20 mouse cellular contexts compared by ENCODE assay signal in the genomic region with DNA sequence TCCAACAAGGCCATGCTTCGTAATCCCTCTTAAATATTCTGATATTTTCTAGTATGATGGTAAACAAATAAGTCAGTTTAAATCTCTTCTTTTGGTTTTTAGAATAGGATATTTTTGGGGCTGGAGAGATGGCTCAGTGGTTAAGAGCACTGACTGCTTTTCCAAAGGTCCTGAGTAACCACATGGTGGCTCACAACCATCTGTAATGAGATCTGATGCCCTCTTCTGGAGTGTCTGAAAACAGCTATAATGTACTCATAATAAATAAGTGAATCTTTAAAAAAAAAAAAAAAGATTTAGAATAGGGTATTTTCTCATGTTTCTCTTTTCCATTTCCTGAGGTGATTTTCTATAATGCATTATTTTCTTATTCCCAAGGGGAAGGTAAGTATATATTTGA. TPM values are rescaled to one million over a fixed set of nuclear protein-coding genes. Genes with fewer than 3 reads are reported as not detected.
DNase-seq lines count a peak whose midpoint lies in the region; ATAC-seq and TF ChIP-seq lines count a peak whose summit lies in the region.
"Had no signal": no experiment of that assay in that cellular context is flagged by ENCODE, and none has a peak within 500 bp of the region (broad histone marks: within the 10 kb centered on the region; RNA-seq: fewer than 3 reads in every experiment).

No protein-coding gene starts in this region.

- no peaks in the 10 kb centered on the region for H3K27me3 ChIP-seq in forebrain, postnatal 0 days (ENCODE audit: insufficient read depth, low read length)
- no peaks in the 10 kb centered on the region for H3K27me3 ChIP-seq in forebrain, embryonic 12.5 days
- H3K27me3 ChIP-seq: heart, embryonic 13.5 days; intestine, embryonic 15.5 days; megakaryocyte, embryonic 14.5 days had no signal

- TF ChIP-seq CTCF in forebrain, postnatal 0 days (IDR thresholded peaks at IDR 0.05; ENCODE audit: low read depth): peak; percentile 38
- peak; percentile 44 for TF ChIP-seq CTCF in left cerebral cortex, adult 2 months (IDR thresholded peaks at IDR 0.05)

- no peak overlapping the region for H3K4me3 ChIP-seq in forebrain, postnatal 0 days (ENCODE audit: low read depth, low read length)
- H3K4me3 ChIP-seq in forebrain, embryonic 12.5 days (replicated peaks): no peak overlapping the region
- no peak overlapping the region for H3K4me3 ChIP-seq in left cerebral cortex, adult 2 months
- H3K4me3 ChIP-seq: heart, embryonic 13.5 days; intestine, embryonic 15.5 days; limb, embryonic 10.5 days; megakaryocyte, embryonic 14.5 days had no signal

- ATAC-seq in forebrain, postnatal 0 days: no peak
- ATAC-seq in forebrain, embryonic 12.5 days (ENCODE audit: low FRiP score): no peak
- ATAC-seq: intestine, embryonic 15.5 days had no signal

- intact Hi-C loops in left cerebral cortex, adult 2 months (cut with DNase I): no loop called here
- intact Hi-C loops in left cerebral cortex, postnatal 4 days (cut with DNase I): no loop called here

- no peak overlapping the region for H3K9ac ChIP-seq in forebrain, postnatal 0 days
- H3K9ac ChIP-seq in forebrain, embryonic 12.5 days: no peak overlapping the region
- H3K9ac ChIP-seq: heart, embryonic 13.5 days; hindbrain, embryonic 14.5 days; intestine, embryonic 15.5 days had no signal

- H3K9me3 ChIP-seq in forebrain, postnatal 0 days (ENCODE audit: low read length): no peaks in the 10 kb centered on the region
- no peaks in the 10 kb centered on the region for H3K9me3 ChIP-seq in forebrain, embryonic 12.5 days
- H3K9me3 ChIP-seq: heart, embryonic 13.5 days; intestine, embryonic 15.5 days; limb, embryonic 10.5 days; megakaryocyte, embryonic 14.5 days had no signal

- H3K4me1 ChIP-seq in forebrain, postnatal 0 days (ENCODE audit: insufficient read depth): no peaks in the 10 kb centered on the region
- no peaks in the 10 kb centered on the region for H3K4me1 ChIP-seq in forebrain, embryonic 12.5 days
- H3K4me1 ChIP-seq: intestine, embryonic 15.5 days had no signal

- no peak overlapping the region for H3K27ac ChIP-seq in forebrain, postnatal 0 days (ENCODE audit: low read depth, low read length)
- H3K27ac ChIP-seq in forebrain, embryonic 12.5 days: no peak overlapping the region
- no peak overlapping the region for H3K27ac ChIP-seq in left cerebral cortex, adult 2 months
- H3K27ac ChIP-seq: heart, embryonic 13.5 days; hindbrain, embryonic 14.5 days; intestine, embryonic 15.5 days; limb, embryonic 10.5 days had no signal

- no peak for DNase-seq in forebrain, postnatal 0 days
- DNase-seq in left cerebral cortex, adult 2 months (ENCODE audit: extremely low spot score in 1 of 2, low spot score in 2 of 2): no peak
- no peak for DNase-seq in left cerebral cortex, postnatal 4 days
- peak; percentile 9 for DNase-seq in retina, postnatal 1 day
- DNase-seq in retina, embryonic 14.5 days (ENCODE audit: low spot score): no peak
- no peak for DNase-seq in thymus, postnatal 4 days
- DNase-seq in embryo, embryonic 10 days (ENCODE audit: low spot score): no peak
- DNase-seq: adrenal gland, postnatal 14 days; cerebellum, postnatal 14 days; embryo, embryonic 11 days; lung, adult 2 months; right cerebral cortex, adult 18-20 months; spleen, adult 18-20 months; thymus, postnatal 36 days had no signal

- 98% methylated on average over 1 of the region's 1 CpGs for WGBS in forebrain, postnatal 0 days
- WGBS in forebrain, embryonic 12.5 days: 100% methylated on average over 1 of the region's 1 CpGs

- H3K4me2 ChIP-seq in forebrain, postnatal 0 days (ENCODE audit: low read depth): no peak overlapping the region
- no peak overlapping the region for H3K4me2 ChIP-seq in forebrain, embryonic 12.5 days
- H3K4me2 ChIP-seq: heart, embryonic 13.5 days; hindbrain, embryonic 14.5 days; intestine, embryonic 15.5 days had no signal

- H3K36me3 ChIP-seq in forebrain, postnatal 0 days (ENCODE audit: insufficient read depth): peaks cover 20% of the 10 kb centered on the region
- peaks cover 23% of the 10 kb centered on the region for H3K36me3 ChIP-seq in forebrain, embryonic 12.5 days (replicated peaks)
- H3K36me3 ChIP-seq: intestine, embryonic 15.5 days had no signal

RNA-seq across cellular contexts. Expression of gene Anapc10, which starts 16.3 kb away (rescaled TPM):
- 9.6 and 11.2 TPM in 2 replicates for total RNA-seq in forebrain, postnatal 0 days (2014; rRNA removed)
- polyA plus RNA-seq in forebrain, postnatal 0 days (2015; fragmentation: Nextera tagmentation; extraction: Ambion mirVana): 38.6 and 46.7 TPM in 2 replicates
- polyA plus RNA-seq in forebrain, embryonic 12.5 days (2016; fragmentation: Nextera tagmentation; extraction: Ambion mirVana): 45.5 and 54.1 TPM in 2 replicates
- 1 to 10 TPM; 7.0 to 7.2 TPM for total RNA-seq in left cerebral cortex, adult 2 months (2021)
- 10 to 100 TPM; 12.1 to 17.3 TPM for total RNA-seq in left cerebral cortex, postnatal 4 days (2021)

RNA-seq across cellular contexts. Expression of gene Abce1, which starts 16.4 kb away (rescaled TPM):
- 112 and 117 TPM in 2 replicates for total RNA-seq in forebrain, postnatal 0 days (2014; rRNA removed)
- 62.4 and 69.3 TPM in 2 replicates for polyA plus RNA-seq in forebrain, postnatal 0 days (2015; fragmentation: Nextera tagmentation; extraction: Ambion mirVana)
- 120 and 123 TPM in 2 replicates for polyA plus RNA-seq in forebrain, embryonic 12.5 days (2016; fragmentation: Nextera tagmentation; extraction: Ambion mirVana)
- 10 to 100 TPM; 65.0 to 66.9 TPM for total RNA-seq in left cerebral cortex, adult 2 months (2021)
- total RNA-seq in left cerebral cortex, postnatal 4 days (2021): 100 to 1,000 TPM in 1 of 2 experiments, 10 to 100 TPM in 1; 95.8 to 105 TPM
